Mouse (Mus musculus) heart, embryonic 11.5 days (tissue): ENCODE data around the gene Lrriq4. TPM values are rescaled to one million over a fixed set of nuclear protein-coding genes. Genes with fewer than 3 reads are reported as not detected.

Experiments used
- ATAC-seq: fragments of 200-750 bp; cut with Nextera tagmentation; replicated peaks from 2 replicates; pipeline ENCODE4 v1.8.0; 2017; ENCODE audit warnings: moderate library complexity; ENCODE audit not compliant: insufficient number of reproducible peaks, low FRiP score, low TSS enrichment
- H3K27ac ChIP-seq: fragments of 300-500 bp; sonication (generic); 2 replicates; pipeline ENCODE4 v1.5.1; 2014; ENCODE audit warnings: mild to moderate bottlenecking, low read depth, low read length
- H3K27me3 ChIP-seq: fragments of 300-500 bp; sonication (generic); 2 replicates; pipeline ENCODE4 v1.6.1; 2014; ENCODE audit warnings: mild to moderate bottlenecking, low read length, mixed read lengths; ENCODE audit not compliant: control insufficient read depth, insufficient read depth
- H3K36me3 ChIP-seq: fragments of 300-500 bp; sonication (generic); 2 replicates; pipeline ENCODE4 v1.6.1; 2014; ENCODE audit warnings: mild to moderate bottlenecking, low read length, moderate library complexity, mixed read lengths; ENCODE audit not compliant: control insufficient read depth, insufficient read depth
- H3K4me1 ChIP-seq: fragments of 300-500 bp; sonication (generic); 2 replicates; pipeline ENCODE4 v1.6.1; 2014; ENCODE audit warnings: low read length; ENCODE audit not compliant: control insufficient read depth, insufficient read depth
- H3K4me2 ChIP-seq: fragments of 300-500 bp; sonication (generic); 2 replicates; pipeline ENCODE4 v1.6.1; 2014; ENCODE audit warnings: mild to moderate bottlenecking, moderate library complexity
- H3K4me3 ChIP-seq: fragments of 300-500 bp; sonication (generic); 2 replicates; pipeline ENCODE4 v1.5.1; 2014; ENCODE audit warnings: low read depth, low read length
- H3K9ac ChIP-seq: fragments of 300-500 bp; sonication (generic); 2 replicates; pipeline ENCODE4 v1.6.1; 2014; ENCODE audit warnings: mild to moderate bottlenecking, low read depth, low read length, moderate library complexity
- H3K9me3 ChIP-seq: fragments of 300-500 bp; sonication (generic); replicated peaks from 2 replicates; pipeline ENCODE4 v1.6.1; 2016; ENCODE audit warnings: low read length; ENCODE audit not compliant: control insufficient read depth
- WGBS: fragments of 180-500 bp; shearing (Covaris S2); extraction: QIAGEN DNeasy Blood & Tissue Kit; methylation state at CpG from one replicate; pipeline ENCODE4 v1.1.7; 2014; ENCODE audit not compliant: insufficient replicate concordance; 5-methylcytosine and 5-hydroxymethylcytosine counted together
- polyA plus RNA-seq: library from polyadenylated mRNA; unstranded; fragments of >200 nt; fragmentation: Nextera tagmentation; extraction: Ambion mirVana; gene quantifications from 2 replicates; pipeline ENCODE4 v1.2.1, GENCODE M21; 2014

Lrriq4 gene
- polyA plus RNA-seq, 1 experiment from 2014 or later = 0.09 TPM

DNA sequence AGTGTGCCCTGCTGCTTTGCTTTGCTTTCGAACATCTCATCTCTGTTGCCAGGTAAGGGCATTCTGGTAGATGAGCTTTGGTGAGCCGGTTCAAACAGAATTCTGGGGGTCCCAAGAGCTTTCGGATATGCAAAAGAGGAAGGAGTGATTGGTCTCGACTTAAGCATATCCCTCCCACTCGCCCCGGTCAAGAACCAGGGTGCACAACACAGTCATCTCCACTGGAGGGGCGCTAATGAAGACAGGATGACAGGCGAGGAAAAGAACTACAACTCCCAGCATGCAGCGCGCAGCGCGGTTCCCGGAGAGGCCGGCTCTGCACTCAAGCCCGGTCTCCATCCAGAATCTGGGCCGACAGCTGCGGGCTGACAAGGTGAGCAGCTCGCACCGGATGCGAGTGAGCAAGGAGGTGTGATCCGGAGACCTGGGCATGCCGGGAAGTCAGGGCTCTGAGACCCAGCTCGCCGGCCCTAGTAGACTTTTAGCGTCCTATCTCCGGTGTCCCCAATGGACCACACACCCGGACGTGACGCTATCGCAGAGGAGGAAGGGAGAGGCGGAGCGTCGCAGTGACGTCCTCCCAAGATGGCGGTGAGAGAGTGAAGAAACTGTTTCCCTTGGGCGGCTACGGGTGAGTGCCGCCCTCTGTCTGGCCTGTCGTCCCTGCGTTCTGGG lies 42.1 kb upstream of the Lrriq4 start, which contains the start of gene Mynn:
Gene Mynn (plus strand): TSS at position 1 of the 675 bp plus-strand sequence.
- Histone ChIP-seq H3K9me3 (no peaks in the 10 kb centered on the region), H3K27me3 (peaks cover 8% of the 10 kb centered on the region), H3K4me3 (peak within 1 kb of the TSS; percentile 91), H3K4me2 (peak within 1 kb of the TSS; percentile 86), H3K27ac (peak within 1 kb of the TSS; percentile 97), H3K9ac (peak within 1 kb of the TSS; percentile 95), H3K4me1 (peaks cover 4% of the 10 kb centered on the region; the same call in 1 of the 2 replicates), H3K36me3 (peaks cover 6% of the 10 kb centered on the region; the same call in 1 of the 2 replicates)
- WGBS = under 1% methylated on average over 39 of the region's 40 CpGs
- ATAC-seq = peak; percentile 90

DNA sequence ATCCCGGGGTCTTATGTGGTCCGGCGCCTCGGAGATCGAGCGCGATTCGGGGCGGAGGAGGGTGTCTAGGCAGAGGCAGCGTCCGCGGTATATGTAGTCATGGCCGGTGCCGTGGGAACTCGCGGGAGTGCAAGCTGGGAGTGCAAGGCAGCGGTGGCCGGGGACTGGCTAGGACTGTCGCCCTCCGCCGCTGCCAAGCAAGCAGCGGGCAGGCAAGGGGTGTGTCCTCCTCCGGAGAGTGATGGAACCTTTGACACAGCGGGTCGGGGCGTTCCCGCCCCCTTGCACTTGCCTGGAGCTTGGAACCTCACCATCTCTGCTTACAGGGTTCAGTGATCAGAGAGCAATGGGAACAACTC lies 41.6 kb upstream of the Lrriq4 start:
- peak overlapping the region; percentile 91 for H3K4me3 ChIP-seq
- H3K4me2 ChIP-seq = peak overlapping the region; percentile 86
- under 1% methylated on average over 27 of the region's 27 CpGs for WGBS

DNA sequence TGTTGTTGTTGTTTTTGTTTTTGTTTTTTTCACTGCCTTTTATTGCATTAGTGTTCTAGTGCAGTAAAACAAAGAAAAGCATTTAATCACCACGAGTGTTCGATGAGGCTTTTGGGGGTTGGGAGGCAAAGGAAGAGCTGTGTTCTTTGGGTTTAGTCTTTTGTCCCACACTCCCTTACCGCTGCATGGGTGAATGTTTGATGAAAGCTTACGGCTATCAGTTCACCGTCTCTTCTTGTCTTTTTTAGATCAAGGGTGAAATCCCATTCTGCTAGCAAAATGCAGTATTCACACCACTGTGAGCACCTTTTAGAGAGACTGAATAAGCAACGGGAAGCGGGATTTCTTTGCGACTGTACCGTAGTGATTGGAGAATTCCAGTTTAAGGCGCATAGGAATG lies 41.1 kb upstream of the Lrriq4 start:
- no peak for ATAC-seq
- Histone ChIP-seq H3K4me3 (peak overlapping the region; percentile 91), H3K27ac (0 out of 2 replicates have a peak overlapping the region, but pooled peaks have one; percentile 97), H3K27me3 (peaks cover 3% of the 10 kb centered on the region; the same call in 1 of the 2 replicates), H3K9ac (peak overlapping the region; percentile 95), H3K9me3 (no peaks in the 10 kb centered on the region), H3K4me1 (peaks cover 4% of the 10 kb centered on the region; the same call in 1 of the 2 replicates), H3K4me2 (peak overlapping the region; percentile 86), H3K36me3 (peaks cover 10% of the 10 kb centered on the region; the same call in 1 of the 2 replicates)
- WGBS = 46% methylated on average over 10 of the region's 10 CpGs

More for the DNA sequence above, 41.6 kb upstream of the Lrriq4 start:
- peaks cover 7% of the 10 kb centered on the region for H3K27me3 ChIP-seq
- peak overlapping the region; percentile 95 for H3K9ac ChIP-seq
- H3K4me1 ChIP-seq = peaks cover 4% of the 10 kb centered on the region; the same call in 1 of the 2 replicates
- H3K36me3 ChIP-seq = peaks cover 9% of the 10 kb centered on the region; the same call in 1 of the 2 replicates
- H3K27ac ChIP-seq = peak overlapping the region; percentile 97
- H3K9me3 ChIP-seq = no peaks in the 10 kb centered on the region
- ATAC-seq = peak; percentile 71

DNA sequence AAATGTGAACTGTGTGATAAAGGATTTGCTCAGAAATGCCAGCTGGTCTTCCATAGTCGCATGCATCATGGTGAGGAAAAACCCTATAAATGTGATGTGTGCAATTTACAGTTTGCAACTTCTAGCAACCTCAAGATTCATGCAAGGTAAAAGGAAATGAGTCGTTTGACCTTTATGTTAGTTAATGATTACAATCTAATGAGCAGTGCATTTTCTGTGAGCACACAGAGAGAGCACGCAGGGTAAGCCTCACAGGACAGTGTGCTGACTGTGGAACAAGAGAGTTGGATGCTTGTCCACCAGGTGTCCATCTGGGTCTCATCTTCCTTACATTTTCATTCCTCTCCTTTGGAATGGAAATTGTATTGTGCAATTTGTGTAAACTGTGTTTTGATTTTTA lies 35.3 kb upstream of the Lrriq4 start:
- H3K36me3 ChIP-seq = peaks cover 32% of the 10 kb centered on the region
- H3K9ac ChIP-seq = no peak overlapping the region
- H3K4me2 ChIP-seq = no peak overlapping the region
- no peak overlapping the region for H3K27ac ChIP-seq
- H3K4me1 ChIP-seq = no peaks in the 10 kb centered on the region
- no peaks in the 10 kb centered on the region for H3K9me3 ChIP-seq
- H3K27me3 ChIP-seq = no peaks in the 10 kb centered on the region
- no peak for ATAC-seq
- H3K4me3 ChIP-seq = no peak overlapping the region
- WGBS = 90% methylated on average over 3 of the region's 3 CpGs

DNA sequence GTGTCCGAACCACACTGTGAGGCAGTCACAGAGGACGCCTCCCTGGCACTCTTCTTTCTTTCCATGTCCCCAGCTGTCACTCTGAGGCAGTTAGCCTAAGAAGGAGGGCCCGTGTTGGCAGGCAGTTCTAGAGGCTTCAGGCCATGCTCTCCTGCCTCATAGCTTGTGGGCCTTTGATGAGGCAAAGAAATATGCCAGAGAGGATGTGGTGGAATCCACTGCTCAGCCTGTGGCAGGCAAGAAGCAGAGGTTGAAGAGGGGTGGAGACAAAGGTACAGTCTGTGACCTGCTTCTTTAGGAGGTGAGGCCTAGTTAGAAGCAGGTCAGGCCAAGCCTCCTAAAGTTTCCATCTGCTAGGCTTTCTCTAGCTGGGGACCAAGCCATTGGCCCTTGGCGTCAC lies 33.4 kb upstream of the Lrriq4 start:
- ATAC-seq = no peak
- Histone ChIP-seq H3K4me3 (no peak overlapping the region), H3K4me1 (no peaks in the 10 kb centered on the region), H3K27ac (no peak overlapping the region), H3K9me3 (no peaks in the 10 kb centered on the region), H3K36me3 (peaks cover 31% of the 10 kb centered on the region), H3K27me3 (no peaks in the 10 kb centered on the region), H3K4me2 (no peak overlapping the region), H3K9ac (no peak overlapping the region)
- WGBS = 84% methylated on average over 4 of the region's 4 CpGs

DNA sequence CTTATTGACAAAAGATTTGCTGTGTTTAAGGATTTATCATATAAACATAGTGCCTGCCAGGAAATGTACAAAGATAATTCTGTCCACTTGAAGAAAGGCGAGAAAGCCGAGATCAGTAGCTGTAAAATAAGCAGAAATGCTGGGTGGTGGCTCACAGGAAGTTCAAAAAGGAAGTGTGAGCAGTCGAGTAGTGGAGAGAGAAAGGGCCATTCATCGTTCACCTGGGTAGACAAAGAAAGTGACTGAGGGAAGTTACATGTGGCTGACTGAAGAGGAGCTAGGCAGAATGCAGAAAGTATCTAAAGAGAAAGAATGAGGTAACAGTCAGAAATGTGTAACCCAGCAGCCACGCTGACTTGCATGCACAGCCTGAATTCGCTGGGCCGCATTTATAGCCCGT lies 24.2 kb upstream of the Lrriq4 start:
- Histone ChIP-seq H3K4me2 (no peak overlapping the region), H3K9me3 (no peaks in the 10 kb centered on the region), H3K4me1 (no peaks in the 10 kb centered on the region), H3K4me3 (no peak overlapping the region), H3K36me3 (peaks cover 11% of the 10 kb centered on the region), H3K9ac (no peak overlapping the region), H3K27me3 (no peaks in the 10 kb centered on the region), H3K27ac (no peak overlapping the region)
- no peak for ATAC-seq
- WGBS = 74% methylated on average over 8 of the region's 8 CpGs

DNA sequence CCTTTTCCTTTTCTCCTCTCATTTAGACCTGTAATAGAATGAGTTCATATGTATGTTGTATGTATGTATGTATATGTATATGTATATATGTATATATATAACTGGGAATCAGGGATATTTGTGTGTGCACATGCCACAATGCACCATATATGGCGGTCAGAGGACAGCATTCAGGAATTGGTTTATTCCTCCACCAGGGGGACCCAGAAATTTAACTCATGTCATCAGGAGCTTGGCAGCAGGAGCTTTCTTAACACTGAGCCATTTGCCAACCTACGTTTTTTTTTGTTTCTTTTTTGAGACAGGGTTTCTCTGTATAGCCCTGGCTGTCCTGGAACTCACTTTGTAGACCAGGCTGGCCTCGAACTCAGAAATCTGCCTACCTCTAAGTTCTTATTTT lies 10.6 kb upstream of the Lrriq4 start:
- no peaks in the 10 kb centered on the region for H3K27me3 ChIP-seq
- no peak overlapping the region for H3K27ac ChIP-seq
- H3K4me2 ChIP-seq = no peak overlapping the region
- H3K9me3 ChIP-seq = no peaks in the 10 kb centered on the region
- H3K36me3 ChIP-seq = no peaks in the 10 kb centered on the region
- ATAC-seq = no peak
- WGBS = 64% methylated on average over 3 of the region's 3 CpGs
- no peak overlapping the region for H3K9ac ChIP-seq
- no peaks in the 10 kb centered on the region for H3K4me1 ChIP-seq
- H3K4me3 ChIP-seq = no peak overlapping the region

DNA sequence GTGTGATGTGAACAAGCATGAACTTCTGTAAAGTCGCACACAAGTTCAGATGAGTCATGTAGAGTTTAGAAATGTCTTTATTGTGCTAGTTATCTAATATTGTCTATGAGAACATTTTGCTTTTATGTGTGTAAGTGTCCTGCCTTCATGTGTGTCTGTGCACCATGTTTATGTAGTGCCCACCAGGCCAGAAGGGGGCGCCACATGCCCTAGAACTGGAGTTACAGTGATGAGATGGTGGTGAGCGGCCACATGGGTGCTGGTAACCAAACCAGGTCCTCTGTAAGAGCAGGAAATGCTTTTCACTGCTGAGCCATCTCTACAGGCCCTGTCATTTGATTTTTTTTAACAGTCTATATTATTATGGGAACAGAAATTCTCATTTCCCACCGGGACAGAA lies 8.7 kb upstream of the Lrriq4 start:
- no peak overlapping the region for H3K4me3 ChIP-seq
- H3K9ac ChIP-seq = no peak overlapping the region
- no peaks in the 10 kb centered on the region for H3K36me3 ChIP-seq
- no peaks in the 10 kb centered on the region for H3K27me3 ChIP-seq
- WGBS = 73% methylated on average over 4 of the region's 4 CpGs
- no peaks in the 10 kb centered on the region for H3K9me3 ChIP-seq
- no peak for ATAC-seq
- H3K4me1 ChIP-seq = no peaks in the 10 kb centered on the region
- H3K27ac ChIP-seq = no peak overlapping the region
- no peak overlapping the region for H3K4me2 ChIP-seq

DNA sequence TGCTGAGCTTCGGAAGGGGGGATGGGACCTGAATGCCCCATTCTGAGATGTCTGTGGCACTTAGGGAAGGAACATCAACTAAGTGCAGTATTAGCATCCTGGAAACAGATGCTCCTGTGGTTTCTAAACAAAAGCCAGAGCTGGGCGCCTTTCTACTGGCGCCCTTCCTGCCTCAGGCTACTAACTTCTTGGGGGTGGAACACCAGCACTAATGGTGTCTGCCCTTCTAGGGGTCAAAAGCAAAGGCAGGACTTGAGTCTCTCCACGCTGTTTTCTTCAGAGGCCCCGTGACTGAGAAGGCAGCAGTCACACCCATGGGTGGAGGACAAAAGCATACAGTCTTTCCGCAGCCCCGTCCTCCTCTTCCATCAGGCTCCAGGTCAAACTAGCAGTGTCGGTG lies 2.5 kb downstream of the Lrriq4 start:
- no peak overlapping the region for H3K9ac ChIP-seq
- H3K4me2 ChIP-seq = no peak overlapping the region

More for the DNA sequence above, 2.5 kb downstream of the Lrriq4 start:
- H3K4me3 ChIP-seq = no peak overlapping the region
- no peak for ATAC-seq
- peaks cover 14% of the 10 kb centered on the region for H3K27me3 ChIP-seq
- H3K9me3 ChIP-seq = no peaks in the 10 kb centered on the region
- H3K36me3 ChIP-seq = no peaks in the 10 kb centered on the region
- H3K27ac ChIP-seq = no peak overlapping the region
- peaks cover 2% of the 10 kb centered on the region; the same call in 1 of the 2 replicates for H3K4me1 ChIP-seq
- 47% methylated on average over 8 of the region's 8 CpGs for WGBS
